Mouse (Mus musculus): ENCODE results near the gene Lix1. TPM values are rescaled to one million over a fixed set of nuclear protein-coding genes. Genes with fewer than 3 reads are reported as not detected.

The Lix1 gene
- total RNA-seq (2018; cell fraction: chromatin; rRNA removed), result under 1 TPM in 9 of 26 experiments, not detected in 17; 0.26 to 0.76 (median 0.32) TPM
- total RNA-seq (2018; cell fraction: cytosol; rRNA removed), result 1 to 10 TPM in 13 of 26 experiments, under 1 TPM in 13; 0.28 to 1.7 (median 1.0) TPM
- total RNA-seq (2018; cell fraction: nucleus; rRNA removed), result under 1 TPM in 18 of 26 experiments, not detected in 8; 0.16 to 0.83 (median 0.33) TPM
- polyA plus RNA-seq (2018), result 0.49 to 0.96 TPM (median 0.74 TPM) in 3 replicates

DNA sequence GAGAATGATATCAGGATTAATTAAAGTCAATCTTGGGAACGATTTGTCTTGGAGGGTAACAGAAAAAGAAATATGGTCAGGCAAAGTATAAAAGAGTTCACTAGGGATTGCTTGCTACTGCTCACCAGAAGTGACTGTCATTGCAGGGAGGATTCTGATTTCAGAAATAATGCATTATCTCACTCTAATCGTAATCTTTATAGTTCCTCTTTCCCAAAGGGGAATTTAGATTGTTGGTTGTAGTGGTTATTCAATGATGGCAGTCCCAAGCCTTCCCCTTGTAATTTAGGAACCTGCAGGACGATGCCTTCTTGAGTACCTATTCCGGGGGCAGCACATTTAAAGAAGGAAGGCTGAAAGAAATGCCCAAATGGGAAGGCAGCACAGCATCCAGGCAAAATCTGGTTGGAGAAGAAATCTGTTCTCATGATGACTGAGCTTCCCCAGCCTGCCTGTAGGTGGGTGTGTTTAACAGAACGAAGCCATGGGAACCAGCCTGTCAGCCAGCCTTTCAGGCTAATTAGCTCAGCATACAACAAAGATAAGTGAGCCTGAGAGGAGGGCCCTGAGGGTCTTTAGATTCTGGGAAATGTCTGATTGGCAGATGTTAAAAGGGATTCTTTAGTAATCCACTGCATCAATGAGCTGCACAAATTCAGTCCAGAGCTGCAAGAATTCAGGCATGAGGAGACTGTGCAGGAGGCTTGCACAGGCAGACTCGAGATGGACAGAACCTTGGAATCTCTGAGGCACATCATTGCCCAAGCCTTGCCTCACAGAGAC is at the start of gene Lix1:
TSS of gene Lix1 (plus strand) at position 451 of the 783 bp plus-strand sequence.
- 33% methylated on average over 6 of the region's 6 CpGs for WGBS (ENCODE audit: missing documents)
- no peaks in the 10 kb centered on the region for H3K36me3 ChIP-seq (ENCODE audit: inconsistent target)
- no peaks in the 10 kb centered on the region for H3K79me2 ChIP-seq (ENCODE audit: inconsistent target)
- H3K27ac ChIP-seq, result peak within 1 kb of the TSS; percentile 38
- H3K4me3 ChIP-seq (ENCODE audit: inconsistent target), result no peak within 1 kb of the TSS

DNA sequence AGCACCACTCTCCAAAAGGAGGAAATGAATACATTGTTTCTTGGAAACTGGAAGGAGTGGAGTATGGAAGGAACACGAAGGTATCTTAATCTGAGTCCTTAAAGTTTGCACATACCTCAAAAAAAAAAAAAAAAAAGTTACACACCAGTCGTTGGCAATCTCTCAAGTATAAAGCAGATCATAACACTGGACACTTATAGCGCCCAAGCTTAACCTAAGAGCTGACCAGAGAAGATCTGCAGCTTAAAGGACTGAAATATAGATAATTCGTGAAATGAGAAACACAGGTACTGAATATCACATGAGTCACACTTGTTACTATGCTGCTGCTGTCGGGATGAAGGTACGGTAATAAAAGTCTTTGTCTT is 28.9 kb upstream of the Lix1 start:
- H3K27ac ChIP-seq, result peak overlapping the region; percentile 94
- WGBS (ENCODE audit: missing documents), result 9% methylated on average over 6 of the region's 6 CpGs
- peaks cover 4% of the 10 kb centered on the region; the same call in 1 of the 2 replicates for H3K36me3 ChIP-seq (ENCODE audit: inconsistent target)
- H3K79me2 ChIP-seq (ENCODE audit: inconsistent target), result peaks cover 41% of the 10 kb centered on the region
- H3K4me3 ChIP-seq (ENCODE audit: inconsistent target), result peak overlapping the region; percentile 77

DNA sequence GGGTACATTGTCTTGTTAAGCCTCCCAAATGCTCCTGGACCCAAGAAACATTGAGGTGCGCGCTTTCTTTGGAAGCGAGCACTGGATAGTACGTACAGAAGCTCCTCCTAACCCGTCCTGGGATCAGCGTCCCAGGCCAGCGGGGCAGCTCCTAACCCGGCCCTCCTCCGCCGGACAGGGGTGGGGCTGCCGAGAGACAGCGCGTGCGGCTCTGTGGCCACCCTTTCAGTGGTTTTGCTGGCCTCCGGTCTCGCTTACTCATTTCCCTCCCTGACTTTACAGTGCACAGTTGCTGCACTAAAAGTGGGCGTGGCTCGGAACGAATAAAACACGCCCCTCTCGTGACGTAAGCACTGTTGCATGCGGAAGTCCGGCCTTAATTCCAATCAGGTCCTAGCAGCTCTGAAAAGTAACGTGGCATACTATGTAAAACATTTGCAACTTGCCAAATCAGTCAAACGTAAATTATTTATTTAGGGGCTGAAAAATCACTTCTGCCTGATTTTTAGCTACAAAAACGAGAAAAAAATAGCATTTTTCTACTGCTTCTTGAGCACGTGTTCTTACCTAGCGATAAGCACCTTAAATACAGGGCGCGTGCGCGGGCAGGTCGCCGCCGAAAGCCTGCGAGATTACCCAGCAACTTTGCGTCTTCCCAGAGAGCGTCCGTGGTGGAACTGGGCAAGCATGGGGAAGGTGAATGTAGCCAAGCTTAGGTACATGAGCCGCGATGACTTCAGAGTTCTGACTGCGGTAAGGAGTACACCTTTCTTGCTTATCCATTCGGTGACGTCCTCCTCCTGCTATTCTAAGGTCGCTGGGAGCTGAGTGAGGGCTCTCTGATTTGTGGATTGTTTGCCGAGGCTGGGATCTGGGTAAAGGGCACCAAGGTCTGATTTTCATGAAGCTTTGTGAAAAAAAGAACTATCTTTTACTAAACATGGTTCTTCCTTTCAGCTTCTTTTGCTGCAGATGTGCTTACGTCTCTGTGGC is 28.3 kb upstream of the Lix1 start, which contains the start of gene Riok2:
TSS of gene Riok2 (plus strand) at position 392 of the 993 bp plus-strand sequence.
- H3K4me3 ChIP-seq (ENCODE audit: inconsistent target), result peak within 1 kb of the TSS; percentile 77
- peak within 1 kb of the TSS; percentile 94 for H3K27ac ChIP-seq
- H3K79me2 ChIP-seq (ENCODE audit: inconsistent target), result peaks cover 48% of the 10 kb centered on the region
- H3K36me3 ChIP-seq (ENCODE audit: inconsistent target), result peaks cover 6% of the 10 kb centered on the region; the same call in 1 of the 2 replicates
- WGBS (ENCODE audit: missing documents), result under 1% methylated on average over 48 of the region's 48 CpGs

DNA sequence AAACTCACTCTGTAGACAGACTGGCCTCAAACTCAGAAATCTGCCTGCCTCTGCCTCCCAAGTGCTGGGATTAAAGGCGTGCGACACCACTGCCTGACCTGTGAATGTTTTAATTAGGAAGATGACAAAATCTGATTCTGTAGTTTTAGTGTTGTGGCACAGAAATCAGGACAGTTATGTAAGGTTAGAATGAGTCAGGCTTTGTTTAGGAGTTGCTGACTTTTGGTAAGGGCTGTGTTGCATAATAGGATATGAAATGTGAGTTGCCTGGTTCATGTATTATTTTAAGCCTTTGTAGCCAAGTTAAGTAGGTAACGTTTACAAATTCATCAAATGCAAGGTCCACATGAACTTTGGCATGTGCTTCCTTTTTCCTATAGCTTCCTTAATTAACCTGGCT is 26.9 kb upstream of the Lix1 start:
- Histone ChIP-seq H3K27ac (peak overlapping the region; percentile 94), H3K79me2 (ENCODE audit: inconsistent target) (peaks cover 51% of the 10 kb centered on the region), H3K36me3 (ENCODE audit: inconsistent target) (peaks cover 7% of the 10 kb centered on the region; the same call in 1 of the 2 replicates), H3K4me3 (ENCODE audit: inconsistent target) (peak overlapping the region; percentile 77)
- WGBS (ENCODE audit: missing documents), result 36% methylated on average over 3 of the region's 3 CpGs

DNA sequence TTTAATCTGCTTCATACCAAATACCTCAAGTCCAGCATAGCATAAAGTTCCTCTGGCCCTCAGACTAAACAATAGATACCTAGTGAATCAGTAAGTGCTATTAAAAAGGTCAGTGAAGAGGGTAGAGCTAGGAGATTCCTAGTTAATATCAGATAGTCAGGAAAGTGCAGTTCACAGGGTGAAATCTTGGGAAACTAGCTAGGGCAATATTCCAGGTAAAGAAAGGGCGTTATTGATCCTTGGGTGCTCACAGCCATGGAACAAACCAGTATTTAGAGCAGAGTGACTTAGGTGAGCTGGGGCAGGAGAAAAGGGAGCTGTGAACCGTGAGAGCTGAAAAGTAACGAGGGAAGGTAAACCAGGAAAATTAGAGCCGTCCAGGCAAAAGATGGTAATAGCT is 18.8 kb upstream of the Lix1 start:
- Histone ChIP-seq H3K27ac (no peak overlapping the region), H3K79me2 (ENCODE audit: inconsistent target) (peaks cover 8% of the 10 kb centered on the region), H3K36me3 (ENCODE audit: inconsistent target) (peaks cover 53% of the 10 kb centered on the region; the same call in 1 of the 2 replicates), H3K4me3 (ENCODE audit: inconsistent target) (no peak overlapping the region)
- 100% methylated on average over 4 of the region's 4 CpGs for WGBS (ENCODE audit: missing documents)

DNA sequence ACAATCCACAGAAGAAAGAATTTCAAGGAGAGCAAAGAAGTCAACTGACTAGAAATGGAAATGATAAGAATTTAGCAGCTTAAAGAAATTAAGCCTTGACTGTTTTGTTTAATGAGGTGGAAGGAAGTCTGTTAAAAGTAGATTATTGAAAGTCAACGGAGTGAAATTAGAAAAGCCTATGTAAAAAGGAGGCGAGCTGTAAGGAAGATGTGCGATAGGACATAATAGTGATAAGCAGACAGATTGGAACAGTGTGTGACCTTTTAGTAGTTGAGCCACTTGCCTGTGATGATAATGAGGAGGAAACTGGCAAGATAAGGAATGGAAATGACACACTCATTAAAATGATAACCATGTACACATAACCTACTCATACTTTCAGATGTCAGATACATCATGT is 18.0 kb upstream of the Lix1 start:
- H3K36me3 ChIP-seq (ENCODE audit: inconsistent target), result peaks cover 59% of the 10 kb centered on the region; the same call in 1 of the 2 replicates
- WGBS (ENCODE audit: missing documents), result 95% methylated on average over 3 of the region's 3 CpGs
- peaks cover under 1% of the 10 kb centered on the region; the same call in 1 of the 2 replicates for H3K79me2 ChIP-seq (ENCODE audit: inconsistent target)
- H3K4me3 ChIP-seq (ENCODE audit: inconsistent target), result no peak overlapping the region
- H3K27ac ChIP-seq, result no peak overlapping the region

DNA sequence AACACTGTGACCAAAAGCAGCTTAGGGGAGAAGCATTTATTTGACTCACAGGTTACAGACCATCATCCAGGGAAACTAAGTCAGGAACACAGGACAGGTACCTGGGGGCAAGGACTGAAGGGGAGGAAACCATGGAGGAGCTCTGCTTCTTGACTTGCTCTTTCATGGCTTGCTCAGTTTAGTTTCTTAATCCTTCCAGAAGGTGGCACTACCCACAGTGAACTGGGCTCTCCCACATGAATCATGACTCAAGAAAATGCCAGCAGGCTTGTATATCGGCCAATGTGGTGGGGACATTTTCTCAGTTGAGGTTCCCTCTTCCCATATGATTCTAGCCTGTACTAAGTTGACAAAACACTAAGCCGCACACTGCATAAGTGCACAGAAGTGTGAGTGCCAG is 16.4 kb upstream of the Lix1 start:
- Histone ChIP-seq H3K27ac (no peak overlapping the region), H3K4me3 (ENCODE audit: inconsistent target) (no peak overlapping the region), H3K36me3 (ENCODE audit: inconsistent target) (peaks cover 61% of the 10 kb centered on the region; the same call in 1 of the 2 replicates), H3K79me2 (ENCODE audit: inconsistent target) (no peaks in the 10 kb centered on the region)
- WGBS (ENCODE audit: missing documents), result 85% methylated on average over 1 of the region's 2 CpGs

DNA sequence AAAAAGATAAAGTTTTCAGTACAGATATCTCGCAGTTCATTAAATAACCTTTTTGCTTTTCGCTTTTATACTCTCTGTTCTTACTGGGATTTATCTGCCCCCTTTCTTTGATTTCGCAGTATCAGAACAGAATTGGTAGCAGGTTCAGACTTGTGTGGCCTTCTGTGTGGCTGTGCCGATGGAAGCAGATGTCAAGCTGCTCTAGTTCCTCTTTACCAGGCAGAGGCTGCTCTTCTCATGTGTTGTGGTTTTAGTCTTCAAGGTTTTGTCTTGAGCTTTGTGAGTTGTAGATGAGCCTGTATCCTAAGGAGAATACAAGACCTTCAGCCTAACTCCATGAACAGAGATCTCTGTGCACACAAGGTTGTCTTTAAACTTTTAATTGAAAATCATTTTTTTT is 10.6 kb upstream of the Lix1 start:
- Histone ChIP-seq H3K27ac (no peak overlapping the region), H3K4me3 (ENCODE audit: inconsistent target) (no peak overlapping the region), H3K36me3 (ENCODE audit: inconsistent target) (peaks cover 31% of the 10 kb centered on the region; the same call in 1 of the 2 replicates), H3K79me2 (ENCODE audit: inconsistent target) (no peaks in the 10 kb centered on the region)
- WGBS (ENCODE audit: missing documents), result 72% methylated on average over 4 of the region's 4 CpGs

DNA sequence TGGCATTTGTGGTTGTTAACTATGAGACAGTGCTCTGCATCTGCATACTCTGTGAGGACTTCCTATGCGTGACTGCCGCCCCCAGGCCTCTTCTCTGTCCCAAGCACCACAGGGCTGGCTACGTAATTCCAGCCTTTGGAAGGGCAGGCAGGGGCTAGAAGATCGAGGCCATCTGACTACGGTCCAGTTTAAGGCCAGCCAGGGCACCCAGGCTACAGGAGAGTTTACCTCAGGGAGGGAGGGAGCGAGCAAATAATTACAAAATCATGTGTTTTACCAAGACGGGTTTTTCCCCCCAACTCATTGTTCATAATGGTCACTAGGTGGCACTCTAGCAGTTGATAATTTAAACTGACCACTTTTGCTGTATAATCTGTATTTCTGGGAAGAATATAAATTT is 9.6 kb upstream of the Lix1 start:
- Histone ChIP-seq H3K27ac (no peak overlapping the region), H3K79me2 (ENCODE audit: inconsistent target) (no peaks in the 10 kb centered on the region), H3K4me3 (ENCODE audit: inconsistent target) (no peak overlapping the region), H3K36me3 (ENCODE audit: inconsistent target) (peaks cover 20% of the 10 kb centered on the region; the same call in 1 of the 2 replicates)
- 68% methylated on average over 7 of the region's 7 CpGs for WGBS (ENCODE audit: missing documents)

DNA sequence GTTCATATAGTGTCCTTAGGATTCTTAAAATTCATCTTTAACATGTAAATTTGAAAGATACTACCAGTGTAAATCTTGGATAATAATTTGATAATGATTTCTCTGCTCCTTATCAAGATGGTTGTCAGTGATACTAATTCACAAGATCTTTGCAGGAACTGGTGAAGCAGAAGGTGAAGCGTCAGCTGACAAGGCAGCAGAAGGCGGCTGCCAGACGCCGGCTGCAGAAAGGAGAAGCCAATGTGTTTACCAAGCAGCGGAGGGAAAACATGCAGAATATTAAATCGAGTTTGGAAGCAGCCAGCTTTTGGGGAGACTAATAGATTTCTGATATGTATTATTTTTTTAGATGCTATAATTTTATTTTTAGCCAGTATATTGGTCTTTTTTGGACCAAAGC is 9.2 kb upstream of the Lix1 start:
- Histone ChIP-seq H3K79me2 (ENCODE audit: inconsistent target) (no peaks in the 10 kb centered on the region), H3K36me3 (ENCODE audit: inconsistent target) (peaks cover 17% of the 10 kb centered on the region; the same call in 1 of the 2 replicates), H3K27ac (no peak overlapping the region), H3K4me3 (ENCODE audit: inconsistent target) (no peak overlapping the region)
- 95% methylated on average over 6 of the region's 6 CpGs for WGBS (ENCODE audit: missing documents)

DNA sequence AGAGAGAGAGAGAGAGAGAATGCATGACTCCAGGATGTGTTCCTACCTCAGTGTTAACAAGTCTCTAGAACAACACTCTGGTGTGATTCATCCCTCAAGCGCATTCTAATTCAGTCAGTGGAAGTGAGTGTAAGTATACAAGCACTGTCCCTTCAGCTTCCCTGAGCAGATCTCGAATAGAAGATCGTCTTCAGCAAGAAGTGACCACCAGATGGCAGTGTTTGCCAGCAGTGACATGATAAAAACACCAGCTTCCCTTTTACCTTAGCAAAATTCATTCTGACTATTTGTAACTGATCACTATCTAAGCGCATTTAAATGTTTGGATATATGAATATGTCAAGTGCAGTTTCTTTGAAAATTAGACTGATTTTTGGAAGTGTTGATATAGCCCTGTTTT is 8.1 kb upstream of the Lix1 start:
- 32% methylated on average over 4 of the region's 4 CpGs for WGBS (ENCODE audit: missing documents)
- peaks cover 9% of the 10 kb centered on the region; the same call in 1 of the 2 replicates for H3K36me3 ChIP-seq (ENCODE audit: inconsistent target)

DNA sequence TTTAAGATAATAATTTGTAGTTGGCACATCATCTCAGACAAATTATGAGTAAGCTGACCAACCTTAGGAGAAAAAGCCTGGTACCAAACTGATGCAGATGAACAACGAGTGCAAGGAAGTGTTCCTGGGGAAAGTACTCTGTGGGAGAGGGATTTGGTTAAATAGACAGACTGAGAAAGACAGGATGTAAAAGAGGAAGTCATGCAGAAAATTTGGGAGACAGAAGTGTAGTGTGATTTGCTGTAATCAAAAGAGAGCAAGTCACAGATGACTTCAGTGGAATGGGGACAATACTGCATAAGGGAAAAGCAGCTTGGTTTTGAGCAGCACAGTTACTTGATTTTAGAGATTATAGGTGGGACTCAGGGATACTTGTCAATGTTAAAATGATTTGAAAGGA is 5.6 kb upstream of the Lix1 start:
- WGBS (ENCODE audit: missing documents), result 40% methylated on average over 1 of the region's 1 CpGs
- Histone ChIP-seq H3K4me3 (ENCODE audit: inconsistent target) (no peak overlapping the region), H3K27ac (peak overlapping the region; percentile 65; the same call in 1 of the 2 replicates), H3K79me2 (ENCODE audit: inconsistent target) (no peaks in the 10 kb centered on the region), H3K36me3 (ENCODE audit: inconsistent target) (no peaks in the 10 kb centered on the region)

More for the DNA sequence above, 8.1 kb upstream of the Lix1 start:
- Histone ChIP-seq H3K4me3 (ENCODE audit: inconsistent target) (no peak overlapping the region), H3K27ac (no peak overlapping the region), H3K79me2 (ENCODE audit: inconsistent target) (no peaks in the 10 kb centered on the region)

DNA sequence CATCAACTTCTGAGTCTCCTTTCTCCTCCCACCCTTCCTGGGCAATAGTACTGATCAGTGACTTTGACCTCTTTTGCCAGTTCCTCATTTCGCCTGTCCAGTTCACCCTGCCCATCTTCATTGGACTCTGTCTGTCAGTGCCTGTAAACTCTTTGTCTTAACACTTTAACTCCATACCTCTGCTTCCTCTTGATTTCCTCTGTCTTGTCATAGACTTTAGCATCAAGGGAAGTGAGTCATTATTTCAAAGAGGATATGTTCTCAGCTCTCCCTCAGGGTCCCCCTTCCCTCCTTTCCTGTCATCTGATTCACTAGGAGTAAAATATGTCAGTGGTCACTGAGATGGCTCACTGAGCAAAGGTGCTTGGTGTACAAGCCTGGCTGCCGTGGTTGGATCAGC is 3.8 kb upstream of the Lix1 start:
- H3K27ac ChIP-seq, result peak overlapping the region; percentile 65
- WGBS (ENCODE audit: missing documents), result 38% methylated on average over 2 of the region's 2 CpGs
- H3K79me2 ChIP-seq (ENCODE audit: inconsistent target), result no peaks in the 10 kb centered on the region
- H3K4me3 ChIP-seq (ENCODE audit: inconsistent target), result no peak overlapping the region
- no peaks in the 10 kb centered on the region for H3K36me3 ChIP-seq (ENCODE audit: inconsistent target)

DNA sequence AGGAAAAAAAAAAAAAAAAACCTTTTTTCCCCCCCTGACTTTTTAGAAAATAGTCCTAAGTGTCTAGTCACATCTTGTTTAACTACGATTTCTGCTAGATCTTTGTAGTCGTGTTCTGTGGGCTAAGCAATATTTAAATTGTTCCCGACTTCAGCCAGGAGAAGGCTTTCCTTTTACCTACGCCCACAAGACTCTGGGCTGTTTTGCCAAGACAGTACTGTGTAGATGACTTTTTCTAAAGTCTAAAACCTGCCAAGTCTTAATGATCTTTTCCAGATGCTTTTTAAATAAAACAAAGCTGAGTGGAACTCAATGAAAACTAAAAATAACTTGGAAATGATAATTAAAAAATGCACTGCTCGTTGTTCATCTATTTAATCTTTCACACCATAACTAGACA is 566 bp downstream of the Lix1 start:
- H3K4me3 ChIP-seq (ENCODE audit: inconsistent target), result no peak overlapping the region
- no peaks in the 10 kb centered on the region for H3K36me3 ChIP-seq (ENCODE audit: inconsistent target)
- peak overlapping the region; percentile 38; the same call in 1 of the 2 replicates for H3K27ac ChIP-seq
- H3K79me2 ChIP-seq (ENCODE audit: inconsistent target), result no peaks in the 10 kb centered on the region
- 88% methylated on average over 5 of the region's 5 CpGs for WGBS (ENCODE audit: missing documents)
